Mouse (Mus musculus): ENCODE data around the gene Slf2. TPM values are rescaled to one million over a fixed set of nuclear protein-coding genes. Genes with fewer than 3 reads are reported as not detected.

Gene Slf2
- total and polyA plus RNA-seq, 3 experiments, result 20.6 to 22.9 (median 22.6) TPM

DNA sequence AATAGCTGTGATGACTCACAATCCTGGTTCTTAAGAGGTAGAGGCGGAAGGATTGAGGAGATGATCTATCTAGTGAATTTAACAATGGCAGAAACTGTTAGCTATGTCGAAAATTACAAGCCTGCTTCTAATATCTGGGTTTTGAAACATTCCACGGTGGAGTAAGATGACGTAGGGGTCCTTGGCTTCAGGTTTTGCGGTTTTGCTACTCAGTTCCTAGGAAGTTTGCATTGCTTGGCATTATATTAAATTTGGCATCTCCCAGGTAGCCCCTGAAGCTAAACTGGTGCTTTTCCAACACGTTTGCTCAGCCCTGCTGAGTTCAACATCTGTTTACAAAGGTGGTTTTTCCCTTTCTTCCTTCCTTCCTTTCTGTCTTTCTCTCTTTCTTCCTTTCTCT lies 4.2 kb upstream of the Slf2 start:
- H3K9ac ChIP-seq (ENCODE audit: insufficient read depth, low read depth), result no peak overlapping the region
- TF ChIP-seq MEF2A (IDR thresholded peaks at IDR 0.05; ENCODE audit: borderline replicate concordance, low read depth, low read length) (no peak), USF2 (conservative IDR thresholded peaks at IDR 0.05; ENCODE audit: low read depth, low read length) (no peak), USF1 (IDR thresholded peaks at IDR 0.05; ENCODE audit: low read depth, low read length) (no peak), CTCF (conservative IDR thresholded peaks at IDR 0.05 in 1 of 2, IDR thresholded peaks at IDR 0.05 in 1 of 2; ENCODE audit: low read depth in 2 of 2, low read length in 2 of 2) (no peak), PAX5 (IDR thresholded peaks at IDR 0.05; ENCODE audit: low read length) (no peak)
- in situ Hi-C loops (cut with MboI; ENCODE audit: low pct_ligation_motif_present, low pct_unique_long_range_greater_than_20kb, low sequenced_read_pairs), result no loop called here

DNA sequence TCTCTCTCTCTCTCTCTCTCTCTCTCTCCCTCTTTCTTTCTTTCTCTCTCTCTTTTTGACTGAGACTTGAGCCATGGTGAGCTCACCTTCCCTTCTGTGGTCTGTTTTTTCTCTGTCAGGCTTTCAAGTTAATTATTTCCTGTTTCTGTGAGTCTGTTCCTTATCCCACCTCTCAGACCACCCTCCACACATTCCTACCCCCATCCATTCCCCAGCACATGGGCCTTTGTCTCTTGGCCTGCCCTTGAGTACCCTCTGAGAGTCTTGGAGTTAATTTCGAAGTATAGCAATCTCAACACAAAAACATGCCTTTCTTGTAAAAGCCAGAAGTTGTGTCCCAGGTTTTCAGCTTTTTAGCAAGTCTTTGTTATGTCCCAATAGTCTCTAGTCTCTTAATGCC lies 3.7 kb upstream of the Slf2 start:
- dilution Hi-C loops (cut with MboI; ENCODE audit: extremely low pct_ligation_motif_present, extremely low pct_unique_long_range_greater_than_20kb, low sequenced_read_pairs), result no loop called here
- TF ChIP-seq CHD2 (IDR thresholded peaks at IDR 0.05; ENCODE audit: low read length), result no peak
- no peak for TF ChIP-seq NRF1 (IDR thresholded peaks at IDR 0.05; ENCODE audit: low read depth, low read length)
- TF ChIP-seq MAZ (IDR thresholded peaks at IDR 0.05; ENCODE audit: low read depth, low read length), result no peak
- TF ChIP-seq RAD21 (IDR thresholded peaks at IDR 0.05; ENCODE audit: low read depth, low read length), result no peak
- no peaks in the 10 kb centered on the region for H3K9me3 ChIP-seq (replicated peaks; ENCODE audit: low read length)

More for the DNA sequence above, 4.2 kb upstream of the Slf2 start:
- dilution Hi-C loops (cut with MboI; ENCODE audit: extremely low pct_ligation_motif_present, extremely low pct_unique_long_range_greater_than_20kb, low sequenced_read_pairs), result no loop called here
- H3K27me3 ChIP-seq (replicated peaks), result no peaks in the 10 kb centered on the region
- H3K4me3 ChIP-seq (replicated peaks in 1 of 3; ENCODE audit: low read depth in 2 of 3, low read length in 2 of 3, poor library complexity in 1 of 3), result no peak overlapping the region
- peaks cover 0 to 19% of the 10 kb centered on the region in 2 experiments; a peak in 2 of 4 replicates for H3K4me1 ChIP-seq (ENCODE audit: control insufficient read depth in 1 of 2, insufficient read depth in 2 of 2)
- H3K27ac ChIP-seq (ENCODE audit: insufficient read depth, low read depth), result no peak overlapping the region
- H3K79me2 ChIP-seq (replicated peaks; ENCODE audit: control insufficient read depth, extremely low read depth, insufficient read depth, poor library complexity, severe bottlenecking), result peaks cover 3% of the 10 kb centered on the region
- no peaks in the 10 kb centered on the region for H3K9me3 ChIP-seq (replicated peaks; ENCODE audit: low read length)
- no peaks in the 10 kb centered on the region for H3K36me3 ChIP-seq (replicated peaks in 1 of 2; ENCODE audit: control insufficient read depth in 1 of 2, insufficient read depth in 1 of 2, low read length in 1 of 2)
- H3K4me2 ChIP-seq (ENCODE audit: insufficient read depth, low read depth, poor library complexity, severe bottlenecking), result no peak overlapping the region
- no peak for DNase-seq (ENCODE audit: extremely low read depth)

DNA sequence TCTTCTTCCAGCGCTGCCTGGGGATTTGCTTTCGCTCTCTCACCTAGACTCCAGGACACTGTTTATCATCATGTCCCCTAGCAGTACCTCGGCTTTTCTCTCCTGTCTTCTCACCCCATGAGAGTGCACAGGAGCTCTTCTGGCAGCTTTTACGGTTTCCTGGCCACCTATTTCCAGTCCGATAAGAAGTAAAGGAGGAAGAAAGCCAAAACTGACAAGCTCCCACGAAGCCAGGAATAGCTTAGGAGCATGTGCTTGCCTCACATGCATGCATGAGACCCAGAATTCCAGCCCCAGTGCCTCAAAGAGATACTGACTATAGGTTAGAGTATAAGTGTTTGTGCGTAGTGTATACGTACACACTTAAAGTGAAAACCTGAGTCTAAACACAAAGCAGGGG lies 2.8 kb upstream of the Slf2 start:
- dilution Hi-C loops (cut with MboI; ENCODE audit: extremely low pct_ligation_motif_present, extremely low pct_unique_long_range_greater_than_20kb, low sequenced_read_pairs), result no loop called here
- Histone ChIP-seq H3K4me3 (replicated peaks in 1 of 3; ENCODE audit: low read depth in 2 of 3, low read length in 2 of 3, poor library complexity in 1 of 3) (no peak overlapping the region), H3K9me3 (replicated peaks; ENCODE audit: low read length) (no peaks in the 10 kb centered on the region), H3K4me1 (ENCODE audit: control insufficient read depth in 1 of 2, insufficient read depth in 2 of 2) (peaks cover 3 to 29% of the 10 kb centered on the region in 2 experiments; a peak in 3 of 4 replicates), H3K36me3 (replicated peaks in 1 of 2; ENCODE audit: control insufficient read depth in 1 of 2, insufficient read depth in 1 of 2, low read length in 1 of 2) (peaks cover 3 to 5% of the 10 kb centered on the region in 2 experiments), H3K9ac (ENCODE audit: insufficient read depth, low read depth) (no peak overlapping the region), H3K27me3 (replicated peaks) (no peaks in the 10 kb centered on the region), H3K4me2 (ENCODE audit: insufficient read depth, low read depth, poor library complexity, severe bottlenecking) (no peak overlapping the region), H3K27ac (ENCODE audit: insufficient read depth, low read depth) (no peak overlapping the region), H3K79me2 (replicated peaks; ENCODE audit: control insufficient read depth, extremely low read depth, insufficient read depth, poor library complexity, severe bottlenecking) (peaks cover 14% of the 10 kb centered on the region)
- in situ Hi-C loops (cut with MboI; ENCODE audit: low pct_ligation_motif_present, low pct_unique_long_range_greater_than_20kb, low sequenced_read_pairs), result no loop called here
- TF ChIP-seq ETS1 (conservative IDR thresholded peaks at IDR 0.05; ENCODE audit: low read depth, low read length) (no peak), USF1 (IDR thresholded peaks at IDR 0.05; ENCODE audit: low read depth, low read length) (no peak), ZC3H11A (IDR thresholded peaks at IDR 0.05; ENCODE audit: low read depth, low read length) (no peak), MYC (IDR thresholded peaks at IDR 0.05; ENCODE audit: low read depth, low read length) (no peak), CTCF (conservative IDR thresholded peaks at IDR 0.05 in 1 of 2, IDR thresholded peaks at IDR 0.05 in 1 of 2; ENCODE audit: low read depth in 2 of 2, low read length in 2 of 2) (no peak), RCOR1 (conservative IDR thresholded peaks at IDR 0.05; ENCODE audit: low read depth, low read length) (no peak), CHD1 (IDR thresholded peaks at IDR 0.05; ENCODE audit: low read depth, low read length) (no peak), SMC3 (IDR thresholded peaks at IDR 0.05; ENCODE audit: low read depth, low read length) (no peak), CHD2 (IDR thresholded peaks at IDR 0.05; ENCODE audit: low read length) (no peak), UBTF (IDR thresholded peaks at IDR 0.05; ENCODE audit: low read depth, low read length) (no peak), MXI1 (IDR thresholded peaks at IDR 0.05; ENCODE audit: low read depth, low read length) (no peak), MEF2A (IDR thresholded peaks at IDR 0.05; ENCODE audit: borderline replicate concordance, low read depth, low read length) (no peak), KAT2A (IDR thresholded peaks at IDR 0.05; ENCODE audit: insufficient replicate concordance, low read length) (no peak), ELF1 (IDR thresholded peaks at IDR 0.05; ENCODE audit: low read depth, low read length) (no peak), POLR2AphosphoS2 (IDR thresholded peaks at IDR 0.05; ENCODE audit: low read depth, low read length) (no peak), E2F4 (IDR thresholded peaks at IDR 0.05; ENCODE audit: insufficient replicate concordance, low read depth, low read length) (no peak), USF2 (conservative IDR thresholded peaks at IDR 0.05; ENCODE audit: low read depth, low read length) (no peak), RAD21 (IDR thresholded peaks at IDR 0.05; ENCODE audit: low read depth, low read length) (no peak), ZNF384 (IDR thresholded peaks at IDR 0.05; ENCODE audit: low read depth, low read length) (no peak), PAX5 (IDR thresholded peaks at IDR 0.05; ENCODE audit: low read length) (no peak)
- DNase-seq (ENCODE audit: extremely low read depth), result no peak

More for the DNA sequence above, 3.7 kb upstream of the Slf2 start:
- DNase-seq (ENCODE audit: extremely low read depth), result no peak
- Histone ChIP-seq H3K27me3 (replicated peaks) (no peaks in the 10 kb centered on the region), H3K4me1 (ENCODE audit: control insufficient read depth in 1 of 2, insufficient read depth in 2 of 2) (peaks cover 0 to 21% of the 10 kb centered on the region in 2 experiments; a peak in 2 of 4 replicates), H3K4me3 (replicated peaks in 1 of 3; ENCODE audit: low read depth in 2 of 3, low read length in 2 of 3, poor library complexity in 1 of 3) (no peak overlapping the region), H3K27ac (ENCODE audit: insufficient read depth, low read depth) (no peak overlapping the region), H3K4me2 (ENCODE audit: insufficient read depth, low read depth, poor library complexity, severe bottlenecking) (no peak overlapping the region), H3K36me3 (replicated peaks in 1 of 2; ENCODE audit: control insufficient read depth in 1 of 2, insufficient read depth in 1 of 2, low read length in 1 of 2) (no peaks in the 10 kb centered on the region), H3K9ac (ENCODE audit: insufficient read depth, low read depth) (no peak overlapping the region), H3K79me2 (replicated peaks; ENCODE audit: control insufficient read depth, extremely low read depth, insufficient read depth, poor library complexity, severe bottlenecking) (peaks cover 6% of the 10 kb centered on the region)
- in situ Hi-C loops (cut with MboI; ENCODE audit: low pct_ligation_motif_present, low pct_unique_long_range_greater_than_20kb, low sequenced_read_pairs), result no loop called here
